Mouse (Mus musculus) 416B (cell line): ENCODE data around the gene Lef1.

ENCODE experiments used
- DNase-seq: peaks from one replicate; pipeline ENCODE4 v3.0.0; 2011; ENCODE audit warnings: low read depth

Gene Lef1

GRCm38 (mm10) chr3:131251601-131252000 is 141.3 kb downstream of the Lef1 start:
- DNase-seq = no peak

- DNase-seq = no peak
These were observed 144.7 kb downstream of the Lef1 start for GRCm38 (mm10) chr3:131254991-131255390.

GRCm38 (mm10) chr3:131255399-131255981 is 145.2 kb downstream of the Lef1 start:
- DNase-seq = no peak

DNA sequence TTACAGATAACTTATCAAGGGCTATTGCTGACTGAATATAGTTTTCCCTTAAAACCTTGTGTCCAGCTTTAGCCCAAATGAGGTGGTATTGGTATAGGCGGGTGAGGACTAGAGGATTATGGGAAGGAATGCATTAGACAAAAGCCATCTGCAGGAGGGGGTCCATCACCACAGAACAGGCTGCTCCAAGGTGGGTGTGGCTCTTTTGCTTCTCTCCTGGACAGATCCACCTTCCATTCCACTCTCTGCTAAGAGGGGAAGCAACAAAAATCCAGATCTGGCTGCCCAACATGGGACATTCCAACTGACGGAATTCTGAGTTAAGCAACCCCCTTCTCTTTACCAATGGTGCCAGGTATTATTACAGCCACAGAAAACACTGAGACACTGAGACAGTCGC is 148.7 kb downstream of the Lef1 start:
- no peak for DNase-seq

DNA sequence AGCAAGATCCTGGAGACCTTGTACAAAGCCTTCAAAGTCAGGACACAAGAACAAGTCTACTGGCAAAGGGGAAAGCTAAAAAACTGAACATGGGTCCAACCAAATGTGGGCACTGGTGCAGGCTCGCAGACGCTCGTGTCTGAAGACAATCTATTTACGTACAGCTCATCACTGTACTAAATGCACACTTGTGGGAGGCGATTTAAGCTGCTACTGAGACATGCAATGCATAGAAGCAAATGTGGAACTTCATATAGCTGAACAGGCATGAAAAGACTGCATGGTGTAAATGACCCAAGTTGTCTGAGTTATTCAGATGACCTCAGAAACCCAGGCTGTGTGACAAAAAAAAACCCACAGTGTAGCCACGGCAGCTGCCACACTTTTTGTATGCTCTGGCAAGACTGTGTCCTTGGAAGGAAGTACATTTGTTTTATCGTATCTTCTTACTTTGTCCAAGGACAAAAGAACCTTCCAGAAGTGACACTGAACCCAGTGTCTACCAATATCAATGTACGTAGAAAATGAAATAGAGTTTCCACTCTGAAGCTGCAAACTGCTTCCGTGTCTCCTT is 149.2 kb downstream of the Lef1 start:
- DNase-seq = no peak

DNA sequence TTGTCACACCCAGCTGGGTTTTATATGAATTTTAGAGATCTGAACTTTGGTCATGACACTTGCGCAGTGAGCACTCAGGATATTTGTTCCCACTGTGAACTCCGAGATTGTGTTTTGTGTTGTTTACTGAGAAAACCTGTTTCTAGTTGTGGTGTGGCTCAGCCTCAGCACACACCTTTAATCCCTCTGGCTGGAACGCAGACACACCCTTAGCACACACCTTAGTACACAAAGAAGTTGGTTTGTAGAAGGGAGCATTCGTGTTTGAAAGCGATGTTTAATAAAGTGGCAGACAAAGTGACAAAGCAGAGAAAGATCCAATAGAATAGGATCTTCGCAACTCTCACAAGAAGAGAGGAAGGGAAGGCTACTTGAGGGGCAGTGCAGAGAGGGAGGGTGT is 150.1 kb downstream of the Lef1 start:
- DNase-seq = no peak

- no peak for DNase-seq
These were observed 153.7 kb downstream of the Lef1 start for GRCm38 (mm10) chr3:131263766-131264486.

- no peak for DNase-seq
These were observed 155.2 kb downstream of the Lef1 start for GRCm38 (mm10) chr3:131265516-131265915.

GRCm38 (mm10) chr3:131266366-131267050 is 156.2 kb downstream of the Lef1 start:
- DNase-seq = no peak

DNA sequence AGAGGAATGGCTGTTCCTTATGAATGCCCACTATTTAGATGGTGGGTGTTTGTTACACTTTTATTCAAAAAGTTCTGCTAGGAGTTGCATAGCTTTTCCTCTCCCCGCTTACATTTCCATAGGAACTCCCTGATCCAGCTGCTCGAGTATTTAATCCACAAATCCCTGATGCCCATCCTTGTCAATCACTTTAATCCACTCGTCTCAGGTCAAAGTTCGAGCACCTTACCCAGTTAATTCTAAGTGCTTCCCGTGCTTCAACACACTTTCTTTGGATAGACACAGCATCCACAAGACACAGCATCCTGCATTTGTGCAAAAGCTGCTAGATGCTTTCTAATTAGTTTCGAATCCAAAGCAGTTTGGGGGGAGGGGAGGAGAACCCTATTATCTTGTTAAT is 160.1 kb downstream of the Lef1 start:
- DNase-seq = no peak

GRCm38 (mm10) chr3:131271157-131271556 is 160.9 kb downstream of the Lef1 start:
- peak; percentile 88 for DNase-seq

GRCm38 (mm10) chr3:131271559-131272373 is 161.5 kb downstream of the Lef1 start, which contains the start of gene Hadh:
Gene Hadh (minus strand): TSS chr3:131272101.
- DNase-seq = peak; percentile 91

DNA sequence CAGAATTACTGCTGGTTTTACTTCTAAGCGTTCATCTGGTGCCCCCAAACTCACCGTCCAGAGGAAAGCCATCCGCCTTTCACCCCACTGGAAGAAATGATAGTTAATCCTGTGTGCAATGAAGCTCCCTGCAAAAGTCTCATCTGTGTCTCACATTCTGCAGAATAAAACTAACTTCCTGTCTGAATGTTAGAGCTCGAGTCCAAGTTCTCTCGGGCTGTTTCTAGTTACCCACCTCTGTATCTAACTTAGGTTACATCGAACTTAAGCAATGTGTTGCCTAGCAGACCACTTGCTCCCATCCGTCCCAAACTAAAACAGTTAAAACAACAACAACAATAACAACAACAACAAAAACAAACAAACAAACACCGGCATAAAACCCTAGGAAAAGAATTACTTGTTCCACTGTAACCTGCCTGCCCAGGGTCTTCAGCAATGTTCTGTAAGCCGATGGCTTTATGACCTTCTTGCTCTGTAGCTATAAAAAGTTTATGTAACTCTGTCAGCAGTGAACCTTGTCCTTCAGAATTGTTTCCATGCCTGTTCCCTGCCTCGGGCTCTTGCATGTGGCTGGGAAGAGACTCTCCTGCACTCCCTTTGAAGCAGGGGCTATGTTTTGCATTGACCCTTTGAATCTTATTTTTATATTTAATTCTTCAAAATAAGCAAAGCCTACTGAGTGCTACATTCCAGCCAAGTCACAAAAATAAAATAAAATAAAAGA is 162.3 kb downstream of the Lef1 start:
- DNase-seq = no peak
